Mouse (Mus musculus): ENCODE measurements around the gene Prkce. TPM values are rescaled to one million over a fixed set of nuclear protein-coding genes. Genes with fewer than 3 reads are reported as not detected.

The Prkce gene
- total and polyA plus RNA-seq, 3 experiments = 6.1 to 27.3 (median 26.0) TPM

- H3K27ac ChIP-seq = peak overlapping the region; percentile 45
- peak; percentile 32 to 37 for DNase-seq
- no peaks in the 10 kb centered on the region for H3K27me3 ChIP-seq (ENCODE audit: control insufficient read depth, insufficient read depth, low read length)
- peaks cover 17% of the 10 kb centered on the region for H3K4me1 ChIP-seq (ENCODE audit: control insufficient read depth, insufficient read depth, low read length)
- intact Hi-C loops (cut with DNase I) = loop anchor here (5.0 kb wide), 3 partner anchors 47 to 167 kb away; no protein-coding TSS in a partner anchor
- no peaks in the 10 kb centered on the region; the same call in 1 of the 2 replicates for H3K79me2 ChIP-seq (replicated peaks; ENCODE audit: control insufficient read depth, insufficient read depth, low read length)
- no peak overlapping the region for H3K4me3 ChIP-seq
- no peaks in the 10 kb centered on the region for H3K36me3 ChIP-seq (ENCODE audit: control insufficient read depth, insufficient read depth, low read length)
- no peak overlapping the region for H3K9ac ChIP-seq (ENCODE audit: low read depth, low read length)
- WGBS = 45% methylated on average over 18 of the region's 18 CpGs
- TF ChIP-seq POLR2A (IDR thresholded peaks at IDR 0.05; ENCODE audit: insufficient read depth, low read depth, low read length) (no peak), EP300 (IDR thresholded peaks at IDR 0.05; ENCODE audit: insufficient read depth, low read depth, low read length) (no peak), CTCF (IDR thresholded peaks at IDR 0.05) (no peak)
Observed at GRCm38 (mm10) chr17:86539881-86540430, 372.4 kb downstream of the Prkce start.

DNA sequence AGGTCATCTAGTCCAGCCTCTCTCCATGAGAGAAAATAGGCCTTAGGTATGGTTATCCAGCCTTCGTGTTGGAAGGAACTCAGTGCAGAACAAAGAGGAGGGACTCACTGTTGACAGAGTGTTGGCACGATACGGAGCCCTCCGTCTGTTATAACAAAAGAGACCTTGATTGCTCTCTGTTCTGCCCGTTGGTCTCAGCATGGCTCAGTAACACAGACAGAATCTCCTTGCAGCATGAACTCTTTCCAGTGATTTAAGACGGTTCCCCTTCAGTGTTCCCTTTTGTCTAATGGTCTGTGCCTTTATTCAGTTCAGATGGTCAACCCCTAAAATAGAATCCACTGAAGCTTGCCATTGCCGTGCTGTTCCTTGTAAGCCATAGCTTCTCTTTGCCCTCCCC lies 378.9 kb downstream of the Prkce start:
- intact Hi-C loops (cut with DNase I) = no loop called here
- DNase-seq = no peak
- Histone ChIP-seq H3K27ac (no peak overlapping the region), H3K4me3 (no peak overlapping the region), H3K27me3 (ENCODE audit: control insufficient read depth, insufficient read depth, low read length) (no peaks in the 10 kb centered on the region), H3K4me1 (ENCODE audit: control insufficient read depth, insufficient read depth, low read length) (peaks cover 6% of the 10 kb centered on the region), H3K36me3 (ENCODE audit: control insufficient read depth, insufficient read depth, low read length) (no peaks in the 10 kb centered on the region), H3K9ac (ENCODE audit: low read depth, low read length) (no peak overlapping the region), H3K79me2 (replicated peaks; ENCODE audit: control insufficient read depth, insufficient read depth, low read length) (no peaks in the 10 kb centered on the region; the same call in 1 of the 2 replicates)
- 65% methylated on average over 7 of the region's 7 CpGs for WGBS
- no peak for TF ChIP-seq EP300 (IDR thresholded peaks at IDR 0.05; ENCODE audit: insufficient read depth, low read depth, low read length)
- no peak for TF ChIP-seq CTCF (IDR thresholded peaks at IDR 0.05)
- no peak for TF ChIP-seq POLR2A (IDR thresholded peaks at IDR 0.05; ENCODE audit: insufficient read depth, low read depth, low read length)

GRCm38 (mm10) chr17:86549128-86549527 lies 381.5 kb downstream of the Prkce start:
- H3K36me3 ChIP-seq (ENCODE audit: control insufficient read depth, insufficient read depth, low read length) = no peaks in the 10 kb centered on the region
- no peak overlapping the region for H3K27ac ChIP-seq
- 60% methylated on average over 10 of the region's 10 CpGs for WGBS

GRCm38 (mm10) chr17:86551561-86551960 lies 384.0 kb downstream of the Prkce start:
- DNase-seq = no peak
- H3K27me3 ChIP-seq (ENCODE audit: control insufficient read depth, insufficient read depth, low read length) = no peaks in the 10 kb centered on the region
- intact Hi-C loops (cut with DNase I) = no loop called here
- H3K27ac ChIP-seq = no peak overlapping the region
- H3K79me2 ChIP-seq (replicated peaks; ENCODE audit: control insufficient read depth, insufficient read depth, low read length) = no peaks in the 10 kb centered on the region
- no peak overlapping the region for H3K4me3 ChIP-seq
- WGBS = 81% methylated on average over 10 of the region's 10 CpGs
- TF ChIP-seq EP300 (IDR thresholded peaks at IDR 0.05; ENCODE audit: insufficient read depth, low read depth, low read length) (no peak), CTCF (IDR thresholded peaks at IDR 0.05) (no peak), POLR2A (IDR thresholded peaks at IDR 0.05; ENCODE audit: insufficient read depth, low read depth, low read length) (no peak)
- no peaks in the 10 kb centered on the region for H3K36me3 ChIP-seq (ENCODE audit: control insufficient read depth, insufficient read depth, low read length)
- H3K9ac ChIP-seq (ENCODE audit: low read depth, low read length) = no peak overlapping the region
- peaks cover 5% of the 10 kb centered on the region for H3K4me1 ChIP-seq (ENCODE audit: control insufficient read depth, insufficient read depth, low read length)

More at GRCm38 (mm10) chr17:86549128-86549527, 381.5 kb downstream of the Prkce start:
- no peak overlapping the region for H3K4me3 ChIP-seq
- peak in 1 of 2 experiments; percentile 36 for DNase-seq
- H3K27me3 ChIP-seq (ENCODE audit: control insufficient read depth, insufficient read depth, low read length) = no peaks in the 10 kb centered on the region
- no peak for TF ChIP-seq EP300 (IDR thresholded peaks at IDR 0.05; ENCODE audit: insufficient read depth, low read depth, low read length)
- no peak overlapping the region for H3K9ac ChIP-seq (ENCODE audit: low read depth, low read length)
- intact Hi-C loops (cut with DNase I) = no loop called here
- H3K79me2 ChIP-seq (replicated peaks; ENCODE audit: control insufficient read depth, insufficient read depth, low read length) = no peaks in the 10 kb centered on the region
- peaks cover 6% of the 10 kb centered on the region for H3K4me1 ChIP-seq (ENCODE audit: control insufficient read depth, insufficient read depth, low read length)

DNA sequence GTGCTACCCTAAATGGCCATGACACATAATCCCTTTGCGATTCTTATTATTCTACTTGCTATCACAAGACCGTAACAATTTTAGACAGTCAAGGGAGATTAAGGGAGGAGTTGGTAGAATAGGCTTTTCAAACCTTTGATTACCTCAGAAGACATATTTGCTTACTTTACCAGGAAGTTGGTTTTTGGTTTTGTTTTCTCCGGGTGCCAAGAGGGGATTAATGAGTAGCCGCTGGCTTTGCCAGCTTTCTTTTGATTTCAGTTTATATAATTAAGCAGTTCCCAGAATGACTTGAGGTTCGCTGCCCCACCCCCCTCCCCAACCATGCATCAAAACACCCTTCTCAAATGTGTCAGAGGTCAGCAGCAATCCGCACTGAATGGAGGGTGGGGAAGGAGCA lies 384.4 kb downstream of the Prkce start:
- Histone ChIP-seq H3K4me3 (no peak overlapping the region), H3K79me2 (replicated peaks; ENCODE audit: control insufficient read depth, insufficient read depth, low read length) (no peaks in the 10 kb centered on the region), H3K4me1 (ENCODE audit: control insufficient read depth, insufficient read depth, low read length) (peaks cover 5% of the 10 kb centered on the region), H3K36me3 (ENCODE audit: control insufficient read depth, insufficient read depth, low read length) (no peaks in the 10 kb centered on the region), H3K9ac (ENCODE audit: low read depth, low read length) (no peak overlapping the region), H3K27me3 (ENCODE audit: control insufficient read depth, insufficient read depth, low read length) (no peaks in the 10 kb centered on the region), H3K27ac (no peak overlapping the region)
- WGBS = 93% methylated on average over 6 of the region's 6 CpGs
- intact Hi-C loops (cut with DNase I) = no loop called here
- TF ChIP-seq EP300 (IDR thresholded peaks at IDR 0.05; ENCODE audit: insufficient read depth, low read depth, low read length) (no peak), CTCF (IDR thresholded peaks at IDR 0.05) (no peak), POLR2A (IDR thresholded peaks at IDR 0.05; ENCODE audit: insufficient read depth, low read depth, low read length) (no peak)
- no peak for DNase-seq

DNA sequence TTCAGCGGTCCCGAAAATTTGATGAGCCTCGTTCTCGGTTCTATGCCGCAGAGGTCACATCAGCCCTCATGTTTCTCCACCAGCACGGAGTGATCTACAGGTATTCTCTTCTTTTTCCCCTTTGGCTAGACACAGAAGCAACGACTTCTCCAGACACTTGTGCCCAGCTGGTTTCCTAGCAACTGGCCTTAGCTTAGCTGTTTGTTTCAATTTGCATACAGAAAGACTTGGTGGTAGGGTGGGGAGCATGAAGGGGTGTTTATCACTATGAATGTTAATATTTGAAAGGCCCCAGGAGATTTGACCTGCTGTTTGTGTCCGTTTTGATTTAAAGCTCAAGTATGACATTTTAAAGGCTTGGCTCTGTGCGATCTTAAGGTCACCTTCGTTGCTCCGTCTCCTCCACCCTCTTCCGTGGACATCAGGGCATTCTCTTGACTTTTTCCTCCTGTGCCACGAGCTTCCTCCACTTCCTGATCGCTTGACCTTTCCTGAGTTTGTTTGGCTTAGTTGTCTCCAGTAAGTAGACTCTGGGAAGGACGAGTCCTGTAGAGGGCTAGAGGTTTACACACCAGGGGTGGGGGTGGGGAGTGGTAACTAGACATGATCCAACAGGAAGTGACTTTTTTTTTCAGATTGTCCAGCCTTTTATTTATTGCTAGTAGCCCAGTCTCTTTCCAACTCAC lies 391.8 kb downstream of the Prkce start:
- Histone ChIP-seq H3K9ac (ENCODE audit: low read depth, low read length) (no peak overlapping the region), H3K4me1 (ENCODE audit: control insufficient read depth, insufficient read depth, low read length) (peaks cover 4% of the 10 kb centered on the region; the same call in 1 of the 2 replicates), H3K79me2 (replicated peaks; ENCODE audit: control insufficient read depth, insufficient read depth, low read length) (no peaks in the 10 kb centered on the region), H3K36me3 (ENCODE audit: control insufficient read depth, insufficient read depth, low read length) (no peaks in the 10 kb centered on the region), H3K27ac (peak overlapping the region; percentile 43), H3K27me3 (ENCODE audit: control insufficient read depth, insufficient read depth, low read length) (no peaks in the 10 kb centered on the region), H3K4me3 (no peak overlapping the region; the same call in 1 of the 2 replicates)
- TF ChIP-seq POLR2A (IDR thresholded peaks at IDR 0.05; ENCODE audit: insufficient read depth, low read depth, low read length) (no peak), CTCF (IDR thresholded peaks at IDR 0.05) (no peak), EP300 (IDR thresholded peaks at IDR 0.05; ENCODE audit: insufficient read depth, low read depth, low read length) (no peak)
- DNase-seq = peak in 1 of 2 experiments; percentile 9
- 58% methylated on average over 15 of the region's 15 CpGs for WGBS
- intact Hi-C loops (cut with DNase I) = loop anchor here (2.0 kb wide), 1 partner anchor 23 kb away; no protein-coding TSS in a partner anchor
